Mouse (Mus musculus) layer of hippocampus, adult 8-10 months (tissue): ENCODE results near the gene Fcgr3. TPM values are rescaled to one million over a fixed set of nuclear protein-coding genes. Genes with fewer than 3 reads are reported as not detected.

Source experiments
- DNase-seq, 2 experiments: peaks; one replicate each; pipeline ENCODE4 v3.0.0; 2022; ENCODE audit warnings: low spot score in 2 of 2
- total RNA-seq, 4 experiments: library from RNA; stranded (reverse); gene quantifications; 2 replicates each; pipeline ENCODE4 v1.2.4; 2022

Fcgr3 gene
- total RNA-seq, result 10 to 100 TPM; 10.6 to 67.7 (median 34.1) TPM

- DNase-seq, result peak; percentile 74 to 85
These were observed at the start of gene Fcgr3 for GRCm38 (mm10) chr1:171064491-171065242. Gene Fcgr3 (minus strand): TSS chr1:171064935.

GRCm38 (mm10) chr1:171113873-171114299 is 49.2 kb upstream of the Fcgr3 start, which contains the start of gene Cfap126:
Gene Cfap126 (plus strand): TSS chr1:171113918.
- peak; percentile 46 to 53 for DNase-seq

GRCm38 (mm10) chr1:171112986-171113385 is 48.3 kb upstream of the Fcgr3 start:
- no peak for DNase-seq

- DNase-seq, result peak in 1 of 2 experiments; percentile 23
These were observed 47.2 kb upstream of the Fcgr3 start for GRCm38 (mm10) chr1:171111781-171112575.

GRCm38 (mm10) chr1:171111020-171111780 is 46.5 kb upstream of the Fcgr3 start:
- peak; percentile 92 to 98 for DNase-seq

- DNase-seq, result no peak
These were observed 45.9 kb upstream of the Fcgr3 start for GRCm38 (mm10) chr1:171110659-171111019.

- DNase-seq, result no peak
These were observed 44.9 kb upstream of the Fcgr3 start for GRCm38 (mm10) chr1:171109620-171110019.

GRCm38 (mm10) chr1:171105226-171105625 is 40.5 kb upstream of the Fcgr3 start:
- no peak for DNase-seq

GRCm38 (mm10) chr1:171103179-171103840 is 38.6 kb upstream of the Fcgr3 start:
- no peak for DNase-seq

GRCm38 (mm10) chr1:171102547-171103177 is 37.9 kb upstream of the Fcgr3 start:
- DNase-seq, result peak; percentile 83 to 93

- DNase-seq, result peak; percentile 88 to 96
These were observed 37.2 kb upstream of the Fcgr3 start for GRCm38 (mm10) chr1:171101733-171102546.

- DNase-seq, result no peak
These were observed 36.3 kb upstream of the Fcgr3 start for GRCm38 (mm10) chr1:171101033-171101432.

- no peak for DNase-seq
These were observed 32.9 kb upstream of the Fcgr3 start for GRCm38 (mm10) chr1:171097612-171098011.

GRCm38 (mm10) chr1:171097136-171097535 is 32.4 kb upstream of the Fcgr3 start:
- no peak for DNase-seq

- DNase-seq, result no peak
These were observed 31.6 kb upstream of the Fcgr3 start for GRCm38 (mm10) chr1:171096110-171096964.

GRCm38 (mm10) chr1:171094424-171094823 is 29.7 kb upstream of the Fcgr3 start:
- no peak for DNase-seq

- no peak for DNase-seq
These were observed 26.0 kb upstream of the Fcgr3 start for GRCm38 (mm10) chr1:171090761-171091160.

- no peak for DNase-seq
These were observed 25.2 kb upstream of the Fcgr3 start for GRCm38 (mm10) chr1:171089891-171090290.
